Mouse (Mus musculus) lung, postnatal 0 days (tissue): ENCODE data around the gene Tpm3. TPM values are rescaled to one million over a fixed set of nuclear protein-coding genes. Genes with fewer than 3 reads are reported as not detected.

Source experiments
- ATAC-seq: fragments of 200-750 bp; cut with Nextera tagmentation; 2 replicates; pipeline ENCODE4 v1.8.0; 2017; ENCODE audit warnings: moderate library complexity
- DNase-seq: peaks from one replicate; pipeline ENCODE4 v3.0.0-alpha.2; 2016; ENCODE audit warnings: low spot score
- H3K27ac ChIP-seq: fragments of 300-500 bp; sonication (generic); 2 replicates; pipeline ENCODE4 v1.5.1; 2014; ENCODE audit warnings: antibody characterized with exemption, mild to moderate bottlenecking, low read length, mixed read lengths
- H3K27me3 ChIP-seq: fragments of 300-500 bp; sonication (generic); replicated peaks from 2 replicates; pipeline ENCODE4 v1.6.1; 2014; ENCODE audit warnings: low read length, mixed read lengths; ENCODE audit not compliant: insufficient read depth
- H3K36me3 ChIP-seq: fragments of 300-500 bp; sonication (generic); 2 replicates; pipeline ENCODE4 v1.6.1; 2014; ENCODE audit warnings: low read length, mixed read lengths; ENCODE audit not compliant: insufficient read depth
- H3K4me1 ChIP-seq: fragments of 300-500 bp; sonication (generic); 2 replicates; pipeline ENCODE4 v1.6.1; 2014; ENCODE audit warnings: antibody characterized with exemption, low read depth, low read length, mixed read lengths; ENCODE audit not compliant: insufficient read depth
- H3K4me2 ChIP-seq: fragments of 300-500 bp; sonication (generic); replicated peaks from 2 replicates; pipeline ENCODE4 v1.6.1; 2014; ENCODE audit warnings: low read depth, mild to moderate bottlenecking, low read length, moderate library complexity, mixed read lengths
- H3K4me3 ChIP-seq: fragments of 300-500 bp; sonication (generic); 2 replicates; pipeline ENCODE4 v1.5.1; 2014; ENCODE audit warnings: low read depth, low read length
- H3K9ac ChIP-seq: fragments of 300-500 bp; sonication (generic); replicated peaks from 2 replicates; pipeline ENCODE4 v1.6.1; 2014; ENCODE audit warnings: low read depth, mild to moderate bottlenecking
- H3K9me3 ChIP-seq: fragments of 300-500 bp; sonication (generic); 2 replicates; pipeline ENCODE4 v1.6.1; 2016; ENCODE audit warnings: low read length, mixed read lengths
- CTCF ChIP-seq: IDR thresholded peaks from 2 replicates; pipeline ENCODE4 v1.5.1; 2016; ENCODE audit warnings: antibody characterized with exemption, mild to moderate bottlenecking
- EP300 ChIP-seq: IDR thresholded peaks from 2 replicates; pipeline ENCODE4 v1.6.1; 2016; ENCODE audit warnings: antibody characterized with exemption, mild to moderate bottlenecking, control low read depth
- WGBS: fragments of 180-500 bp; shearing (Covaris S2); extraction: QIAGEN DNeasy Blood & Tissue Kit; methylation state at CpG from one replicate; pipeline ENCODE4 v1.1.7; 2014; 5-methylcytosine and 5-hydroxymethylcytosine counted together
- polyA plus RNA-seq: library from polyadenylated mRNA; unstranded; fragments of >200 nt; fragmentation: Nextera tagmentation; extraction: Ambion mirVana; gene quantifications from 2 replicates; pipeline ENCODE4 v1.2.1, GENCODE M21; 2015

Gene Tpm3
- polyA plus RNA-seq, 1 experiment from 2014 or later, result 506 TPM

DNA sequence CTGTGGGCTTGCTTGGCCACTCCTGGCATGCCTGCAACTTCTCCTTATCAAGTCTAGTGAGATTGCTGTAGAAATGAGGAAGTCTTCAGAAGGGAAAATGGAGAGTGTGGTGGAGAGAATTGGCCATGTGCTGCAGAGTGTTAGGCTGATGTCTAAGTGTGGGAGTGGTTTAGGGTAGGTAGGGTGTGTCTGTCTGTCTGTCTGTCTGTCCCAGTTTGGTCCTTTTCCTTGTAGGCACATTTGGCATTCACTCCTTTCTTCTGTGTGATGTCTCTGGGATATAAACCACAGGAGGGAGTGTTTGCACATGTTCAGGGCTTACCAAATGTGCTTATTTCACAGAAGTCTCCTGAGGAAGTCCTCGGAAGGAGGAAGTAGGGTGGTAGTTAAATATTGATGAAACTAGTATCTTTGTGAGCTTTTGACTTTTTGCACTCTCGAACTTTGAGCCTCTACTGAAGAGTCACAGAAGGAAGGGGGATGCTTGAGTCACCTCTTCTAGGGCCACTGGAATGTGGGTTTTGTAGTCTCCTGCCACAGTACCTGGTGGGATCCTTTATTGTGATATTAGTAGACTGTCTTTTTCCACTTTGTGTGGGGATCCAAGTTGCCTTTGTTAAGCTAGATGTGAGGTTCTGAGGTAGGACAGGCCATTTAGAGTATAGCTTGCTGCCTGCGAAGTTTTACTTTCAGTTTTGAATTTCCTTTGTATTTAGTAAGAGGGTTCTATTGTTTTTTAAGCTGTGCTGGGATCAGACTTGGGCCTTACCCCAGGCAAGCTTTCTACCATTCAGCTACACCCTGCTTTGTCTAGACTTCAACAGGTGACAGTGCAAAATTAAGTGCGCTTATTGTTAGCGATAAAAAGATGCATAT, 9.2 kb downstream of the Tpm3 start:
- DNase-seq, result peak; percentile 85
- TF ChIP-seq CTCF (peak; percentile 47), EP300 (no peak; the same call in 1 of the 2 replicates)
- 46% methylated on average over 5 of the region's 5 CpGs for WGBS

DNA sequence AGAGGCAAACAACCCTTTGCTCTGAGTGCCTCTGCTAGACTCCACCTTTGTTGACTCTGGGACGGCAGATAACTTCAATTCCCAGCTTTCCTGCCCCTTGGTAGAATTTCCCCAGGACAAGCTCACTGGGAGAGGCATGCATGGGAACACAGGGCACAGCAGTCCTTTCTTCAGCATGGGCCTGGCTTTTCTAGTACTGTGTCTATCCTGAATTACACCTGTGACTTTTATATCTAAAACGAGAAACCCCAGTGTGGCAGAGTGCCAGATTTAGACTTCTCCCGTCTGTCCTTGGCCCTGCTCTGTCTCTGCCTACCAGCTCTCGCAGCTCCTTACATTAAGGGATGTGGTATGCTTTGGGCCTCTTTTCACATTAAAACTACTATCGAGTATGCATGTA, 10.6 kb downstream of the Tpm3 start:
- Histone ChIP-seq H3K4me2 (peak overlapping the region; percentile 63), H3K27ac (peak overlapping the region; percentile 87), H3K4me1 (peaks cover 46% of the 10 kb centered on the region), H3K36me3 (0 out of 2 replicates have a peak, but pooled peaks cover 3% of the 10 kb centered on the region), H3K27me3 (no peaks in the 10 kb centered on the region), H3K4me3 (no peak overlapping the region), H3K9ac (peak overlapping the region; percentile 8; the same call in 1 of the 2 replicates), H3K9me3 (no peaks in the 10 kb centered on the region)
- ATAC-seq (peak; percentile 3; the same call in 1 of the 2 replicates), DNase-seq (peak; percentile 85)
- WGBS, result 24% methylated on average over 5 of the region's 5 CpGs
- no peak for TF ChIP-seq EP300
- no peak for TF ChIP-seq CTCF

More for the DNA sequence above, 9.2 kb downstream of the Tpm3 start:
- Histone ChIP-seq H3K4me1 (peaks cover 46% of the 10 kb centered on the region), H3K9me3 (no peaks in the 10 kb centered on the region), H3K27me3 (no peaks in the 10 kb centered on the region), H3K4me3 (peak overlapping the region; percentile 93), H3K27ac (peak overlapping the region; percentile 87), H3K9ac (no peak overlapping the region; the same call in 1 of the 2 replicates), H3K4me2 (peak overlapping the region; percentile 63), H3K36me3 (no peaks in the 10 kb centered on the region)
- ATAC-seq, result peak; percentile 2; the same call in 1 of the 2 replicates

DNA sequence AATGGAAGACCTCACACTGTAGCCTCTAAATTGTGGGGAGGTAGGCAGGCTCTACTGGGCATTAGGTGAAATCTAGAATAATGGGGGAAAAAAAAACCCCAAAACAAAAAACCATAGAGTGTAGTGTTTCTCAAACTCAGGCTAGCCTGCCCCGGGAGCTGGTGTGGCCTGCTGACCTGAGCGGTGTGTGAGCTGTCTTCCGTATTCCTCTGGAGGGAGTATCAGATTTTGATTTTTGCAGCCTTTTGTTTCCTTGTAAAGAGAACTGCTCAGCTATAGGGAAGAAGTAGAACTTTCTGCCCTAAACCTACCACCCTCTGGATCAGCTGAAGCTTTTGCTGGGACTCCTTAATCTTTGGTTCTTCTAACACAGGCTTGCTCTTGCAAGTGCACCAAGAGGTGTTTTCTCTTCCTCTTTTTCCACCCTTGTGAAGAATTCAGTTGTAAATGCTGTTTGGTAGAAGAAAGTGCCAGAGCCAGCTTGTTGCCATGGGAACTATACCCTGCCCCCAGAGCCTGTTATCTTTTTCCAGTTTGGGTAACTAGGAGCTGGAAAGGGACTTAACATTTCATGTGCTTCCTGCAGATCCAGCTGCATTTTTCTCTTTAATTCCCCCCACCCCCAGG, 11.4 kb downstream of the Tpm3 start:
- TF ChIP-seq CTCF (no peak), EP300 (peak; percentile 36; the same call in 1 of the 2 replicates)
- WGBS, result 30% methylated on average over 3 of the region's 3 CpGs
- Histone ChIP-seq H3K4me2 (peak overlapping the region; percentile 63), H3K4me1 (peaks cover 44% of the 10 kb centered on the region), H3K27me3 (no peaks in the 10 kb centered on the region), H3K9ac (peak overlapping the region; percentile 8; the same call in 1 of the 2 replicates), H3K27ac (peak overlapping the region; percentile 87), H3K4me3 (no peak overlapping the region), H3K36me3 (peaks cover 3% of the 10 kb centered on the region; the same call in 1 of the 2 replicates), H3K9me3 (no peaks in the 10 kb centered on the region)
- ATAC-seq (no peak), DNase-seq (peak; percentile 79)

DNA sequence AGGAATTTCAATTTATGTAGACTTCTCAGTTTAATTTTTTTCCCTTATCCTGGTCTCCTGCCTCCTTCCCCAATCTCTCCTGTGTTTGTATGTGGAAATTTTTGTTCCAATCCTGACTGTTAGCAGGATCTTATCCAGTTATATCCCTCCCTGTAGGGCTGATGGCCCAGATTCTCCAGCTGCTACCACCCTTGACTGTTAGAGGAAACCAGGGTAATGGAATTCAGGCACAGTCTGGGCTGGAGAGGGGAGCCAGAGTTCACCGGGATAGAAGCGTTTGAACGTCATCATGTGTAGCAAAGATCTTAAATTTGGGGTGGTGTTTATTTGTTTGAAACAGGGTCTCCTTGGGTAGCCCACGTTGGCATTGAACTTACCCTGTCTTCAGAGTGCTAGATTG, 12.3 kb downstream of the Tpm3 start:
- WGBS, result 26% methylated on average over 4 of the region's 4 CpGs
- ATAC-seq (no peak), DNase-seq (peak; percentile 81)
- H3K4me3 ChIP-seq, result no peak overlapping the region
- no peak overlapping the region for H3K9ac ChIP-seq
- no peaks in the 10 kb centered on the region for H3K9me3 ChIP-seq
- peaks cover 6% of the 10 kb centered on the region; the same call in 1 of the 2 replicates for H3K36me3 ChIP-seq
- peak overlapping the region; percentile 87 for H3K27ac ChIP-seq
- no peaks in the 10 kb centered on the region for H3K27me3 ChIP-seq
- H3K4me2 ChIP-seq, result peak overlapping the region; percentile 63
- TF ChIP-seq CTCF (no peak), EP300 (no peak)
- peaks cover 41% of the 10 kb centered on the region for H3K4me1 ChIP-seq

DNA sequence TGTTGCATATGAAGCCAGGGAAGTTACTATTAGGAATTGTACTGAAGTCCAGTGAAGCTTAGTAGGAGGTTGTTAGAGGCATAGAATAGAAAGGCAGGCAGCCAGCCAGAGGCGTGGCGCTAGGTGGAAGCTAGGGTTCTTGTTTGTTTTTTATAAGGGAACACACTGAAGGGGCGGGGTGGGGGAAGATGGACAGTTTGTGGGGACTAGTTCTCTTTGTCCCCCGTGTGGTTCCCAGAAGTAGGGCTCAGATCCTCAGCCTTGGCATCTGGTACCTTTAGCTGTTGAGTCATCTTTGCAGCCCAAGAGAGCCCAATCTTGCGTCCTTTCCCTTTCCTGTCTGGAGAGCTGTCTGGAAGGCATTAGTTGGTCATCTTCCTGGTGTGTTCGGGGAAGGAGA, 12.8 kb downstream of the Tpm3 start:
- Histone ChIP-seq H3K4me1 (peaks cover 44% of the 10 kb centered on the region), H3K27me3 (no peaks in the 10 kb centered on the region), H3K9ac (no peak overlapping the region), H3K4me2 (peak overlapping the region; percentile 63), H3K36me3 (peaks cover 11% of the 10 kb centered on the region; the same call in 1 of the 2 replicates), H3K9me3 (no peaks in the 10 kb centered on the region), H3K27ac (peak overlapping the region; percentile 87), H3K4me3 (no peak overlapping the region)
- 36% methylated on average over 6 of the region's 6 CpGs for WGBS
- no peak for TF ChIP-seq EP300
- TF ChIP-seq CTCF, result peak; percentile 11; the same call in 1 of the 2 replicates
- DNase-seq (peak; percentile 63), ATAC-seq (no peak)

DNA sequence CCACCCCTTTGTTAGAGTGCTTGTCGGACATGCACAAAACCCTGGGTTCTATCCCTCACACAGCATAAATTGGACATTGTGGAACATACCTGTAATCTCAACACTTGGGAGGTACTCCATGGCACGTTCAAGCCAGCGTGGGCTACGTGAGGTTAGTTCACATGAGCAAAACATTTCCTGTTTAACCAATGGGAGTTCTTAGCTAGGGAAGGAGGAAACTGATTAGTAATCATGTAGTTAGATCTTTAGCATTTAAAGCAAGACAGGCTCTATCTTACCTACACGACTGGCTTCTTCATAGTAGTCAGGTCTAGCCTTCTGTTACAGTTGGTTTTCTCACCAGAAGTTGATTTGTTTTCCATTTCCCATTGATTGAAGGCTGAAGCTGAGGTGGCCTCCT, 13.6 kb downstream of the Tpm3 start:
- no peak overlapping the region for H3K4me3 ChIP-seq
- DNase-seq (no peak), ATAC-seq (no peak)
- no peaks in the 10 kb centered on the region for H3K27me3 ChIP-seq
- peaks cover 43% of the 10 kb centered on the region for H3K4me1 ChIP-seq
- no peaks in the 10 kb centered on the region for H3K9me3 ChIP-seq
- 0 out of 2 replicates have a peak overlapping the region, but pooled peaks have one; percentile 0 for H3K27ac ChIP-seq
- WGBS, result 32% methylated on average over 5 of the region's 5 CpGs
- no peak overlapping the region for H3K4me2 ChIP-seq
- H3K9ac ChIP-seq, result no peak overlapping the region
- TF ChIP-seq EP300, result no peak
- TF ChIP-seq CTCF, result no peak
- peaks cover 17% of the 10 kb centered on the region; the same call in 1 of the 2 replicates for H3K36me3 ChIP-seq
